Mouse (Mus musculus) heart, embryonic 14.5 days (tissue): Measurements from ENCODE around the gene Ccer2. TPM values are rescaled to one million over a fixed set of nuclear protein-coding genes. Genes with fewer than 3 reads are reported as not detected.

Experiments
- ATAC-seq: fragments of 200-750 bp; cut with Nextera tagmentation; 2 replicates; pipeline ENCODE4 v1.8.0; 2017; ENCODE audit warnings: low read depth, moderate TSS enrichment; ENCODE audit not compliant: insufficient number of reproducible peaks, insufficient read depth, low FRiP score
- H3K27ac ChIP-seq, 2 experiments: fragments of 200-500 bp in 1 of 2; fragments of 300-500 bp in 1 of 2; sonication (generic) in 1 of 2; replicated peaks in 1 of 2; 2 replicates each; pipeline ENCODE4 v1.5.1; 2012 to 2014; ENCODE audit warnings: low read depth in 2 of 2, low read length in 2 of 2, control low read depth in 1 of 2, mild to moderate bottlenecking in 1 of 2, mixed read lengths in 1 of 2; ENCODE audit not compliant: control insufficient read depth in 1 of 2, insufficient read depth in 1 of 2
- H3K27me3 ChIP-seq: fragments of 300-500 bp; sonication (generic); 2 replicates; pipeline ENCODE4 v1.6.1; 2014; ENCODE audit warnings: mild to moderate bottlenecking, low read length, control low read depth; ENCODE audit not compliant: control insufficient read depth, insufficient read depth
- H3K36me3 ChIP-seq: fragments of 300-500 bp; sonication (generic); 2 replicates; pipeline ENCODE4 v1.6.1; 2014; ENCODE audit warnings: mild to moderate bottlenecking, control low read depth, low read length, mixed read lengths; ENCODE audit not compliant: control insufficient read depth, insufficient read depth
- H3K4me1 ChIP-seq, 2 experiments: fragments of 200-500 bp in 1 of 2; fragments of 300-500 bp in 1 of 2; sonication (generic) in 1 of 2; 2 replicates each; pipeline ENCODE4 v1.6.1; 2012 to 2014; ENCODE audit warnings: low read length in 2 of 2, control low read depth in 1 of 2, mixed read lengths in 1 of 2; ENCODE audit not compliant: control insufficient read depth in 2 of 2, insufficient read depth in 2 of 2
- H3K4me2 ChIP-seq: fragments of 300-500 bp; sonication (generic); 2 replicates; pipeline ENCODE4 v1.6.1; 2014; ENCODE audit warnings: mild to moderate bottlenecking, low read length
- H3K4me3 ChIP-seq, 2 experiments: fragments of 200-500 bp in 1 of 2; fragments of 300-500 bp in 1 of 2; sonication (generic) in 1 of 2; 2 replicates each; pipeline ENCODE4 v1.5.1; 2012 to 2014; ENCODE audit warnings: low read length in 2 of 2, mild to moderate bottlenecking in 2 of 2, control low read depth in 1 of 2, low read depth in 1 of 2, moderate library complexity in 1 of 2; ENCODE audit not compliant: control insufficient read depth in 1 of 2, insufficient read depth in 1 of 2
- H3K9ac ChIP-seq: fragments of 300-500 bp; sonication (generic); 2 replicates; pipeline ENCODE4 v1.6.1; 2014; ENCODE audit warnings: mild to moderate bottlenecking, low read length
- H3K9me3 ChIP-seq: fragments of 300-500 bp; sonication (generic); 2 replicates; pipeline ENCODE4 v1.6.1; 2016; ENCODE audit warnings: low read length, control low read depth; ENCODE audit not compliant: control insufficient read depth
- WGBS: fragments of 180-500 bp; shearing (Covaris S2); extraction: QIAGEN DNeasy Blood & Tissue Kit; methylation state at CpG from one replicate; pipeline ENCODE4 v1.1.7; 2014; 5-methylcytosine and 5-hydroxymethylcytosine counted together
- polyA plus RNA-seq: library from polyadenylated mRNA; unstranded; fragments of >200 nt; fragmentation: Nextera tagmentation; extraction: Ambion mirVana; gene quantifications from 2 replicates; pipeline ENCODE4 v1.2.1, GENCODE M21; 2014

Gene Ccer2
- polyA plus RNA-seq, 1 experiment from 2014 or later, result not detected

DNA sequence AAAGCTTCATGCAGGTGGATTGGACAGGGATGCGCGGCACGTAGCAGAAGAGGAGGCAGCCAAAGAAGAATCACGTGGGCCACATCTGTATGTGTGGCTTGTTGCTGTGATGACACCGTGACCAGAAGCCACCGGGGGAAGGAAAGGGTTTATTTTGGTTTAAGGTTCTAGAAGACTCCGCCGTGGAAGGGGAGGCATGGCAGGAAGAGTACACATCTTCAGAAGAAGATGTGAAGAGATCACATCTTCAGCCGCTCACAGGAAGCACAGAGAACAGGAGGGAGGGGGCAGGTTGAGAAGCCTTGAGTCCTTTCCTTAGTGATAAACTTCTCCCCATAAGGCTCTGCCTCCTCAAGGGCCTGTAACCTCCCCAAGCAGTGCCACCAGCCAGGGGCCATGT, 44.0 kb downstream of the Ccer2 start:
- Histone ChIP-seq H3K4me1 (peaks cover 24 to 34% of the 10 kb centered on the region in 2 experiments), H3K4me2 (no peak overlapping the region), H3K27me3 (no peaks in the 10 kb centered on the region), H3K36me3 (no peaks in the 10 kb centered on the region), H3K9ac (no peak overlapping the region), H3K27ac (no peak overlapping the region), H3K9me3 (no peaks in the 10 kb centered on the region), H3K4me3 (no peak overlapping the region)
- no peak for ATAC-seq
- WGBS, result 91% methylated on average over 9 of the region's 9 CpGs

DNA sequence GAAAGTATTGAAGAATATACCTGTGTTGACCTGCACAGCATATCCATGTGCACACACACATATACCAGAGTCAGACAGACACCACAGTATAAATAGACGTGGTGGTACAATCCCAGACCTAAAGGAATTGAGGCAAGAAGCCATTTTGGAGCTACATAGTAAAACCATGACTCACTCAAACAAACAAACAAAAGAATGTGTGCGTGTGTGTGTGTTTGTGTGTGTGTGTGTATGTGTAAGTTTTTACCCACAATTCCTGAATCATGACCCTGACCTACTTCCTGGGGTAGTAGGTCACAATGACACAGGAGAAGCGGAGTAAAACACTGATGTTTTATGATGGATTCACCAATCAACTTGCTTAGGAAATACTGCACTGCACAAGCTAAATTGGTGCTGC, 45.5 kb downstream of the Ccer2 start:
- ATAC-seq, result no peak
- no peaks in the 10 kb centered on the region for H3K27me3 ChIP-seq
- no peak overlapping the region for H3K9ac ChIP-seq
- peaks cover 19 to 34% of the 10 kb centered on the region in 2 experiments for H3K4me1 ChIP-seq
- WGBS, result 73% methylated on average over 3 of the region's 3 CpGs
- no peaks in the 10 kb centered on the region for H3K9me3 ChIP-seq
- no peak overlapping the region for H3K4me3 ChIP-seq
- peak overlapping the region; percentile 90 to 93 for H3K27ac ChIP-seq
- H3K4me2 ChIP-seq, result no peak overlapping the region
- H3K36me3 ChIP-seq, result no peaks in the 10 kb centered on the region

DNA sequence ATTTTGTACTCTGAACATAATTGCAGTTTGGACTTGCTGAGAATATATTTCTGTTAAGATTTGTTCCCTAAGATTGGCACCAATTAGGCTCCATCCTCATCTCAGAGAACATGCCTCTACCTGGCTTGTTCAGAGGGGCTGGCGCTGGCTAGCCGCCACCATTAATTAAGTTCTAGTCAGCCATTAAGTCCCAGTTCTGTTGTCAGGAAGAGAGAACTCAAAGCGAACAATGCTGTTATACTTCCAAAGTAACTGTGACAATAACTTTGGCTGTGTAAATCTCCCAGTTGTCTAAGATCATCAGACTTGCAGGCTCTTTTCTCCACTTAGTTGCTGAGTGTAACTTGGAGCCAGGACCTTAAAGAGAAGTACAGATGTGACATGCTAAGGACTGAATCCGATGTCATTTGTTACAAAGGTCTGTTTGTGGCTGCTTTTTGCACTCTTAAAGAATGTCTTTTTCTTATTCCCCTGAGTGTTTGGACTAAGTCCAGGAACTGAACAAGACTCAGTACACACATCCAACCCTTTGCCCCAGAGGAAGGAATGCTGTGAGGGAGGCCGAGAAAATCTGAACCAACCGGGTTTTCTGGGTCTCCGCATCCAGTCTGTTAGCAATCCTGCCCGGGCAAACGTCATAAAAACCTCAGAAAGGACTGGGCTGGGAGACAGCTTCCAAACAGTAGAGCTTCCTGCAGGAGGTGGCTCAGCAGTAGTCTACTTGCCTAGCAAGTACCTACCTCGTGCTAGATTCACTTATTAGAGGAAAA, 46.1 kb downstream of the Ccer2 start:
- no peak for ATAC-seq
- 31% methylated on average over 10 of the region's 10 CpGs for WGBS

DNA sequence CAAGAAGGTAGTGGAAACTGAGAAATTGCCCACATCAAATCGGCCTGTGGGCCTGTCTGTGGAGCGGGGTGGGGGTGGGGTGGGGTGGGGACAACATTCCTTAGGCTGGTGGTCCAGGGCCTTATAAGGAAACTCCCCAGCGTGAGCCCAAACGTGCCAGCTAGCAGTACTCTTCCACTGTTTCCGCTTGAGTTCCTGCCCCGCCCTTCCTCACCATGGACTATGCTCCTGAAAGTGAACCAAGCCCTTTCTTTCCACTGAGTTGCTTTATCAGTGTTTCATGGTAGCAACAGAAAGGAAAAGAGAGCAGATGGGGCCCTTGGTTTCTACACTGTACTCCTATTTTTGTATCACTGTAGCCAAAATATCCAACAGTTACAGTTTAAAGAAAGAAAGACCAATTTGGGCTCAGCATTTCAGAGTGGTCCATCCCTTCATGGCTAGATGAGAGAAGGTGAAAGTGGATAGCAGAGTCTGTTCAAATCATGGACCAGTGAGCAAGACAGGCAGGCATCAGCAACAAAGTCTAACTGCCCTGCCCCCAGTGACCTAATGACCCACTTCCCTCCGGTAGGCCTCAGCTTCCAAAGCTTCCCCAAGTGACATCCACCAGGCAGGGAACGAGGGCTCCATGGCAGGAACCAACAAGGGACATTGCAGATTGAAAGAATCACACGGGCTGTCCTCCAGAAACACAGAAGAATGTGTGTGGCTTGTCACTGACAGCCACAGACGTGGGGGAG, 47.0 kb downstream of the Ccer2 start:
- H3K9ac ChIP-seq, result peak overlapping the region; percentile 47; the same call in 1 of the 2 replicates

More for the DNA sequence above, 46.1 kb downstream of the Ccer2 start:
- H3K4me1 ChIP-seq, result peaks cover 14 to 31% of the 10 kb centered on the region in 2 experiments
- peak overlapping the region; percentile 90 to 93 for H3K27ac ChIP-seq
- H3K36me3 ChIP-seq, result no peaks in the 10 kb centered on the region
- no peak overlapping the region for H3K4me3 ChIP-seq
- H3K9ac ChIP-seq, result peak overlapping the region; percentile 47; the same call in 1 of the 2 replicates
- H3K9me3 ChIP-seq, result no peaks in the 10 kb centered on the region
- H3K27me3 ChIP-seq, result no peaks in the 10 kb centered on the region
- H3K4me2 ChIP-seq, result peak overlapping the region; percentile 40

DNA sequence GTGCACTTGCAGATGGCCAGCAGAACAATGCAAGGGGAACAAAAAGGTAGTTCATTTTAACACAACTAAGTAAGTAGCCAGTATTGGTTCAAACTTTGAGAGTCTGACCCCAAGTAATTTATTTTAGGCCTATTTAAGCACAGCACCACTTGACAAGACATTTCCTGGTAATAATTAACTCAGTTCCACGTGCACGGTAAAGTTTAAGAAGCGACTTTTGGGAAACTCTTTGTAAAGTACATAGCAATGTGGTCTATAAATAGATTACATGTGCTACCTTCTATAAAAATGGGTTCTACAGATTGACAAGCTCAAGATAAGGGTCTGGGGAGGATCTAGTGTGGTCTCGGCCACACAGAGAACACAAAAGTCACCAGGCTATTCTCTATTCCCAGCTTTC, 47.8 kb downstream of the Ccer2 start:
- WGBS, result 39% methylated on average over 4 of the region's 4 CpGs
- no peak overlapping the region for H3K9ac ChIP-seq
- no peak for ATAC-seq
- H3K4me3 ChIP-seq, result no peak overlapping the region
- no peaks in the 10 kb centered on the region for H3K9me3 ChIP-seq
- no peak overlapping the region for H3K4me2 ChIP-seq
- H3K27me3 ChIP-seq, result no peaks in the 10 kb centered on the region
- H3K36me3 ChIP-seq, result no peaks in the 10 kb centered on the region
- H3K4me1 ChIP-seq, result peaks cover 22 to 39% of the 10 kb centered on the region in 2 experiments
- peak overlapping the region; percentile 87 to 93 for H3K27ac ChIP-seq

More for the DNA sequence above, 47.0 kb downstream of the Ccer2 start:
- Histone ChIP-seq H3K9me3 (no peaks in the 10 kb centered on the region), H3K4me3 (no peak overlapping the region), H3K27me3 (no peaks in the 10 kb centered on the region), H3K36me3 (no peaks in the 10 kb centered on the region), H3K4me1 (peaks cover 20 to 36% of the 10 kb centered on the region in 2 experiments), H3K27ac (peak overlapping the region; percentile 90 to 93), H3K4me2 (peak overlapping the region; percentile 40)
- WGBS, result 8% methylated on average over 10 of the region's 10 CpGs
- ATAC-seq, result peak; percentile 58; the same call in 1 of the 2 replicates

DNA sequence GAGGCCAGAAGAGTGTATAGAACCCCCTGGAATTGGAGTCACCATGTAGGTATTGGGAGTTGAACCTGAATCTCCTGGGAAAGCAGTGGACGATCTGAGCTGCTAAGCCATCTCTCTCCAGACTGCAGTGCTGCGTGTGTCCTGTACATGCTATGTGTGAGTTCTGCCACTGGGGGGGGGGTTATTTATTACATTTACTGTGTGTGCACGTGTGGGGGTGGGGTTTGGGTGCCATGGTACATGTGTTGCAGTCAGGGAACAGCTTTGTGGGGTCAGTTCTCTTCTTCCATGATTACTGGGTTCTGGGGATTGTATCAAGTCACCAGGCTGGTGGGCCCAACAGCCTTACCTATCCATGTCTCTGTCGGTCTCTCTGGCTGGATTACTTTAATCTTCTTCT, 50.9 kb downstream of the Ccer2 start:
- Histone ChIP-seq H3K4me3 (no peak overlapping the region), H3K27me3 (no peaks in the 10 kb centered on the region), H3K9ac (no peak overlapping the region), H3K36me3 (peaks cover 1% of the 10 kb centered on the region), H3K4me1 (peaks cover 20 to 33% of the 10 kb centered on the region in 2 experiments), H3K4me2 (no peak overlapping the region), H3K27ac (no peak overlapping the region), H3K9me3 (no peaks in the 10 kb centered on the region)
- no peak for ATAC-seq
- 81% methylated on average over 4 of the region's 4 CpGs for WGBS

DNA sequence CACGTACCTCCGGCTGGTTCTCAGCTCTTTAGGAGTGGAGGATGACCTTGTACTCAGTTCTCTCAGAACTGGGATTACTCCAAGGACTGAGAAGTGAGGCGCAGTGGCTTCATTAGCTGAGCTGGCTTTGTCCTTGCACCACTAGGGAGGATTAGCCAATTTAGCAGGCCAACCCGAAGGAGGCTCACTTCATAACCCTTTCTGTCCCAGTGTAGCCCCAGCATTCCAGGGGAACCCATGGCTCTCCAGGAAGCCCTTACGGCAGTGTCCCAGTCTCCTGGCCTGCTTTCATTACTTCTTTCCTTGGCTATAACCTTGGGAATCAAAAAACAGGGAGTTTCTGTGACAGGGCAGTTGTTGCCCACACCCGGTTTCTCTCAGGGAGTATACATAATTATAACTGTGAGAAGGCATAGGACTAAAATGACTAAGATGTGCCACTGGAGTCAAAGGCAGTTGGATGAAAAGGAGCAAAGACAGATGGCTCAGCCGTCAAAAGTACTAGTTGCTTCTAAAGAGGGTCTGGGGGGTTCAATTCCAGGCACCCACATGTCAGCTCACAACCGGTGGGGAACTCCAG, 51.8 kb downstream of the Ccer2 start:
- no peak for ATAC-seq

More for the DNA sequence above, 51.8 kb downstream of the Ccer2 start:
- peak overlapping the region; percentile 97 for H3K4me2 ChIP-seq
- H3K36me3 ChIP-seq, result peaks cover 10% of the 10 kb centered on the region
- H3K9me3 ChIP-seq, result no peaks in the 10 kb centered on the region
- WGBS, result 40% methylated on average over 7 of the region's 8 CpGs
- H3K27ac ChIP-seq, result peak overlapping the region; percentile 100
- H3K9ac ChIP-seq, result peak overlapping the region; percentile 93
- peaks cover 22 to 34% of the 10 kb centered on the region in 2 experiments for H3K4me1 ChIP-seq
- H3K27me3 ChIP-seq, result no peaks in the 10 kb centered on the region
- peak overlapping the region; percentile 68 to 71 for H3K4me3 ChIP-seq
